Comparison of ENCODE assay signal across 9 mouse cellular contexts in the genomic region with DNA sequence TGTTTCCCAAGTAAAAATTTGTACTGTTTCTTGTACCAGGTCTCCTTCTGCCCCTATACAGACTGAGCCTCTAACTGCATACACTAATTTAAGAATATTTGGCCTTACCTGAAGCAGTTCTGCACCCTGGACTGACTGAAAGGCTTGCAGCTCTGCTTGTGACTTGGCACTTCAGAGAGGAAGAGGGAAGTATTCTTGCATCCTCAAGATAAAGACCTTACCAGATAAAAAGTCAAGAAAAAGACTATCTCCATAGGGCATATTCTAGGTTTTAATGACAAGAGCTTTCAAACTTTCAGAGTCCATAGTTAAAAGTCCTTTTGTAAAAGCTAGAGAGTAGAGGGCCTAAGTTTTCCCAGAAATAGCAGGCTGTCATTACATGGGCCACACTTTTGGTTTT. TPM values are rescaled to one million over a fixed set of nuclear protein-coding genes. Genes with fewer than 3 reads are reported as not detected.
DNase-seq lines count a peak whose midpoint lies in the region; ATAC-seq and TF ChIP-seq lines count a peak whose summit lies in the region.
"Had no signal": no experiment of that assay in that cellular context is flagged by ENCODE, and none has a peak within 500 bp of the region (broad histone marks: within the 10 kb centered on the region; RNA-seq: fewer than 3 reads in every experiment).

TSS of gene Gp5 (minus strand) at position 133 of the 400 bp plus-strand sequence.

- ATAC-seq in forebrain, embryonic 13.5 days = no peak
- peak; percentile 64 for ATAC-seq in liver, embryonic 15.5 days (ENCODE audit: insufficient read depth)

- H3K36me3 ChIP-seq in heart, embryonic 10.5 days = peaks cover 10% of the 10 kb centered on the region
- H3K36me3 ChIP-seq in E14TG2a.4 (ENCODE audit: insufficient read depth, low read length) = peaks cover 22% of the 10 kb centered on the region
- H3K36me3 ChIP-seq in forebrain, embryonic 13.5 days (ENCODE audit: poor library complexity, severe bottlenecking) = peaks cover 9% of the 10 kb centered on the region; the same call in 1 of the 2 replicates
- peaks cover 11% of the 10 kb centered on the region for H3K36me3 ChIP-seq in liver, embryonic 15.5 days (replicated peaks)

- intact Hi-C loops in heart, postnatal 25 days (cut with DNase I) = loop anchor here (10.0 kb wide), 1 partner anchor 686 kb away; no protein-coding TSS in a partner anchor

- peak within 1 kb of the TSS; percentile 67 for H3K9ac ChIP-seq in forebrain, embryonic 13.5 days
- no peak within 1 kb of the TSS for H3K9ac ChIP-seq in liver, embryonic 15.5 days

- peak within 1 kb of the TSS; percentile 71 for H3K4me3 ChIP-seq in heart, embryonic 10.5 days
- H3K4me3 ChIP-seq in E14TG2a.4 (replicated peaks; ENCODE audit: low read length) = peak within 1 kb of the TSS; percentile 80
- H3K4me3 ChIP-seq in forebrain, embryonic 13.5 days = peak within 1 kb of the TSS; percentile 52
- H3K4me3 ChIP-seq in liver, embryonic 15.5 days (replicated peaks) = peak within 1 kb of the TSS; percentile 59

- H3K27ac ChIP-seq in heart, embryonic 10.5 days = no peak within 1 kb of the TSS
- no peak within 1 kb of the TSS for H3K27ac ChIP-seq in forebrain, embryonic 13.5 days
- H3K27ac ChIP-seq in liver, embryonic 15.5 days (replicated peaks) = no peak within 1 kb of the TSS

- H3K9me3 ChIP-seq in heart, embryonic 10.5 days = no peaks in the 10 kb centered on the region
- H3K9me3 ChIP-seq in E14TG2a.4 (ENCODE audit: low read length) = no peaks in the 10 kb centered on the region
- no peaks in the 10 kb centered on the region for H3K9me3 ChIP-seq in forebrain, embryonic 13.5 days (replicated peaks)
- H3K9me3 ChIP-seq in liver, embryonic 15.5 days (replicated peaks) = no peaks in the 10 kb centered on the region

- DNase-seq in heart, embryonic 10.5 days (ENCODE audit: low spot score) = no peak
- DNase-seq in heart, postnatal 25 days (ENCODE audit: low spot score) = no peak
- no peak for DNase-seq in urinary bladder, postnatal 4 days (ENCODE audit: low spot score in 2 of 2)
- DNase-seq in gastrocnemius, adult 8-10 months (ENCODE audit: low spot score in 2 of 2) = no peak
- DNase-seq in spleen, adult 18-20 months = no peak
- DNase-seq: cerebellum, postnatal 10 days had no signal

- no peak for TF ChIP-seq CTCF in E14TG2a.4 (conservative IDR thresholded peaks at IDR 0.05; ENCODE audit: low read length)

- H3K27me3 ChIP-seq in heart, embryonic 10.5 days (ENCODE audit: insufficient read depth, poor library complexity, severe bottlenecking) = peaks cover 63% of the 10 kb centered on the region
- H3K27me3 ChIP-seq in E14TG2a.4 (ENCODE audit: insufficient read depth, low read length) = peaks cover 60% of the 10 kb centered on the region
- peaks cover 53% of the 10 kb centered on the region for H3K27me3 ChIP-seq in forebrain, embryonic 13.5 days
- peaks cover 48% of the 10 kb centered on the region for H3K27me3 ChIP-seq in liver, embryonic 15.5 days

- peak within 1 kb of the TSS; percentile 91 for H3K4me2 ChIP-seq in forebrain, embryonic 13.5 days
- peak within 1 kb of the TSS; percentile 92 for H3K4me2 ChIP-seq in liver, embryonic 15.5 days

- peaks cover 21% of the 10 kb centered on the region for H3K4me1 ChIP-seq in heart, embryonic 10.5 days
- peaks cover 23% of the 10 kb centered on the region for H3K4me1 ChIP-seq in E14TG2a.4 (replicated peaks; ENCODE audit: low read depth, low read length)
- H3K4me1 ChIP-seq in forebrain, embryonic 13.5 days = peaks cover 22% of the 10 kb centered on the region
- H3K4me1 ChIP-seq in liver, embryonic 15.5 days (replicated peaks) = peaks cover 31% of the 10 kb centered on the region

RNA-seq across cellular contexts. Expression of gene Gp5, which starts in this region (rescaled TPM):
- polyA plus RNA-seq in heart, embryonic 10.5 days (2016; fragmentation: Nextera tagmentation; extraction: Ambion mirVana) = 3.0 and 5.4 TPM in 2 replicates
- under 1 TPM; 0.21 to 0.56 TPM for total RNA-seq in heart, postnatal 25 days (2021)
- 0.34 and 0.64 TPM in 2 replicates for polyA plus RNA-seq in forebrain, embryonic 13.5 days (2015; fragmentation: Nextera tagmentation; extraction: Ambion mirVana)
- polyA plus RNA-seq in liver, embryonic 15.5 days (2015; fragmentation: Nextera tagmentation; extraction: Ambion mirVana) = 11.8 and 13.2 TPM in 2 replicates
- not detected for total RNA-seq in gastrocnemius, adult 8-10 months (2022)
